Mouse (Mus musculus) intestine, embryonic 15.5 days (tissue): ENCODE data around the gene Ncmap. TPM values are rescaled to one million over a fixed set of nuclear protein-coding genes. Genes with fewer than 3 reads are reported as not detected.
A peak's percentile ranks its signal among the peaks of the same experiment; 100 is the strongest.

ENCODE experiments used
- ATAC-seq: fragments of 200-750 bp; cut with Nextera tagmentation; 2 replicates; pipeline ENCODE4 v1.8.0; 2017; ENCODE audit warnings: moderate TSS enrichment, moderate library complexity
- H3K27ac ChIP-seq: fragments of 300-500 bp; sonication (generic); 2 replicates; pipeline ENCODE4 v1.5.1; 2015; ENCODE audit warnings: mild to moderate bottlenecking, inconsistent platforms
- H3K27me3 ChIP-seq: fragments of 300-500 bp; sonication (generic); replicated peaks from 2 replicates; pipeline ENCODE4 v1.6.1; 2015; ENCODE audit warnings: inconsistent platforms
- H3K36me3 ChIP-seq: fragments of 300-500 bp; sonication (generic); 2 replicates; pipeline ENCODE4 v1.6.1; 2015; ENCODE audit warnings: inconsistent platforms
- H3K4me1 ChIP-seq: fragments of 300-500 bp; sonication (generic); replicated peaks from 2 replicates; pipeline ENCODE4 v1.6.1; 2015; ENCODE audit warnings: inconsistent platforms
- H3K4me2 ChIP-seq: fragments of 300-500 bp; sonication (generic); replicated peaks from 2 replicates; pipeline ENCODE4 v1.6.1; 2015; ENCODE audit warnings: mild to moderate bottlenecking, inconsistent platforms
- H3K4me3 ChIP-seq: fragments of 300-500 bp; sonication (generic); replicated peaks from 2 replicates; pipeline ENCODE4 v1.5.1; 2015; ENCODE audit warnings: inconsistent platforms
- H3K9ac ChIP-seq: fragments of 300-500 bp; sonication (generic); 2 replicates; pipeline ENCODE4 v1.6.1; 2015; ENCODE audit warnings: inconsistent platforms
- H3K9me3 ChIP-seq: fragments of 300-500 bp; sonication (generic); 2 replicates; pipeline ENCODE4 v1.6.1; 2016; ENCODE audit warnings: inconsistent platforms
- WGBS: fragments of 180-500 bp; shearing (Covaris S2); methylation state at CpG from one replicate; pipeline ENCODE4 v1.1.7; 2015; 5-methylcytosine and 5-hydroxymethylcytosine counted together
- polyA plus RNA-seq: library from polyadenylated mRNA; unstranded; fragments of >200 nt; fragmentation: Nextera tagmentation; extraction: Ambion mirVana; gene quantifications from 2 replicates; pipeline ENCODE4 v1.2.1, GENCODE M21; 2015

The Ncmap gene
- 7.4 and 7.7 TPM in 2 replicates for polyA plus RNA-seq

GRCm38 (mm10) chr4:135397991-135398390, at the start of gene Ncmap:
Gene Ncmap (minus strand): TSS chr4:135398227.
- H3K4me2 ChIP-seq, result peak within 1 kb of the TSS; percentile 90
- H3K4me3 ChIP-seq, result peak within 1 kb of the TSS; percentile 46
- peaks cover 13% of the 10 kb centered on the region; the same call in 1 of the 2 replicates for H3K27me3 ChIP-seq
- WGBS, result 1% methylated on average over 29 of the region's 29 CpGs
- H3K4me1 ChIP-seq, result peaks cover 14% of the 10 kb centered on the region
- no peaks in the 10 kb centered on the region for H3K9me3 ChIP-seq
- H3K27ac ChIP-seq, result no peak within 1 kb of the TSS
- peak; percentile 65 for ATAC-seq
- H3K36me3 ChIP-seq, result no peaks in the 10 kb centered on the region
- H3K9ac ChIP-seq, result peak within 1 kb of the TSS; percentile 45

DNA sequence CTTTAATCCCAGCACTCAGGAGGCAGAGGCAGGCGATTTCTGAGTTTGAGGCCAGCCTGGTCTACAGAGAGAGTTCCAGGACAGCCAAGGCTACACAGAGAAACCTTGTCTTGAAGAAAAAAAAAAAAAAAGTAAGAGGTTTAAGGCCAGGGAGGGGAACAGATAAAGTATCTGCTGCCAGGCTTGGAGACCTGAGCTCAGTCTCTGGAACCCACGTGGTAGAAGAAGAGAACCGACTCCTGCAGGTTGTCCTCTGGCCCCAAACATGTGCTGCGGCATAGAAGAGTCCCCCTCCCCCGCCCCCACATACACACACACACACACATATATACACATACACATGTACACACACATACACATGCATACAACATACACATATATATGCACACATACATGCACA, 44.4 kb upstream of the Ncmap start:
- Histone ChIP-seq H3K9me3 (no peaks in the 10 kb centered on the region), H3K27ac (no peak overlapping the region), H3K4me1 (no peaks in the 10 kb centered on the region), H3K4me2 (no peak overlapping the region), H3K9ac (no peak overlapping the region), H3K4me3 (no peak overlapping the region), H3K36me3 (no peaks in the 10 kb centered on the region), H3K27me3 (no peaks in the 10 kb centered on the region)
- 73% methylated on average over 5 of the region's 5 CpGs for WGBS
- no peak for ATAC-seq

DNA sequence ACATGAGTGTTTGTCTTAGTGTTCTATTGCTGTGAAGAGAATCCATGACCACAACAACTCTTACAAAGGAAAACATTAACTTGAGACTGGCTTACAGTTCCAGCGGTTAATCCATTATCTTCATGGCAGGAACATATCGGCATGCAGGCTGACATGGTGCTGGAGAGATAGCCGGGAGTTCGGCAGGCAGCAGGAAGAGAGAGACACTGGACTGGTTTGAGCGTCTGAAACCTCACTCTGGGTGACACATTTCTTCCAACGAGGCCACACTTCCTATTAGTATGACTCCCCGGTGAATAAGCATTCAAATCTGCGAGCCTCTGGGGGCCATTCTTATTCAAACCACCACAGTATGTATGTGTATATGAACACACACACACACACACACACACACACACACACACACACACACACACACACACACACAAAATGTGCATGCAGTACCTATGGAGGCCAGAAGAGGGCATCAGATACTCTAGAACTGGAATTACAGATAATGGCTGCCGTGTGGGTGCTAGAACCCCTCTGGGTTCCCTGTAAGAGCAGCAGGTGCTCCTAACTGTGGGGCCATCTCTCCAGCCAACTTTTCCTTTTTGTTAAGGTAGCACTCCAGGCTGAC, 42.0 kb upstream of the Ncmap start:
- Histone ChIP-seq H3K36me3 (no peaks in the 10 kb centered on the region), H3K4me2 (no peak overlapping the region), H3K27ac (peak overlapping the region; percentile 27; the same call in 1 of the 2 replicates), H3K27me3 (no peaks in the 10 kb centered on the region), H3K9me3 (no peaks in the 10 kb centered on the region), H3K4me1 (no peaks in the 10 kb centered on the region), H3K4me3 (no peak overlapping the region), H3K9ac (no peak overlapping the region)
- 0 out of 2 replicates have a peak, but pooled peaks have one; percentile 19 for ATAC-seq
- 54% methylated on average over 9 of the region's 9 CpGs for WGBS

DNA sequence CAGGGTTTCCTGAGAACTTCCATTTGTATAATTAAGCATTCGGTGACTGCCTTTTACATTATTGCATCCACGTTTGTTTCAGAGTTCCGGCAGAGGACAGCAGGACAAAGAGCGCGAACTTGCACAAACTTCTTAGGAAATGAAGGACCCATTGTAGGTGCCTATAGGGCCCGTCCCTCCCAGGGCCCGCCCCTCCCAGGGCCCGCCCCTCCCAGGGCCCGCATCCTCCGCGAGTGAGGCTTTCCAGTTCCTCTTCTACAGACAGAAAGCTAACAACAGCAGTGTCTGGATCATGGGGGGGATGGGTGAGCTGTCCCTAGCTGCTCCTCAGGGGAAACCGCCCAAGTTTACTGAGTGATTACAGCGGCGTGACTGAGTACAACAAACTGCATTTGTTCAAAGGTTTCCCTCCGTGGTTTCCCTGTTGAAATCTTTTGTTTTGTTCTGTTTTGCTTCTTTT, 41.2 kb upstream of the Ncmap start:
- 0 out of 2 replicates have a peak overlapping the region, but pooled peaks have one; percentile 5 for H3K4me3 ChIP-seq
- no peaks in the 10 kb centered on the region for H3K27me3 ChIP-seq
- ATAC-seq, result peak; percentile 93
- H3K27ac ChIP-seq, result peak overlapping the region; percentile 13
- H3K9ac ChIP-seq, result peak overlapping the region; percentile 11; the same call in 1 of the 2 replicates
- H3K36me3 ChIP-seq, result no peaks in the 10 kb centered on the region
- H3K4me2 ChIP-seq, result peak overlapping the region; percentile 49
- H3K4me1 ChIP-seq, result peaks cover 5% of the 10 kb centered on the region; the same call in 1 of the 2 replicates
- H3K9me3 ChIP-seq, result no peaks in the 10 kb centered on the region
- WGBS, result 1% methylated on average over 15 of the region's 15 CpGs

DNA sequence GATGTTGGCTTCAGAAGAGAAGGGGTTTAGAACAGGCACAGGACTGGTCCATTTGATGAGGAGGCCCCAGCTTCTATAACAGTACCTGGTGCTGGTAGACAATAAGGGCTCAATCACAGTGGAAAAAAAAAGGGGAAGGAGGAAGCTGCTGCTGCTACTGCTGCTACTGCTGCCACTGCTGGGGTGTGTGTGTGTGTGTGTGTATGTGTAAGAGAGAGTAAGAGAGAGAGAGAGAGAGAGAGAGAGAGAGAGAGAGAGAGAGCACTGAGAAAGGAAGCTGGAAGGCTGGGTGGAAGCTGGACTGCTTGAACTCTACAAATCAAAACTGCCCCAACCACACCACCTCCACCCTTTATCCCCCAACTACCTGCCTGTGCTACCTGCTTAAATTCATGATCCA, 39.9 kb upstream of the Ncmap start:
- no peak overlapping the region for H3K4me2 ChIP-seq
- no peak overlapping the region for H3K4me3 ChIP-seq
- no peaks in the 10 kb centered on the region for H3K36me3 ChIP-seq
- H3K9me3 ChIP-seq, result no peaks in the 10 kb centered on the region
- peaks cover 9% of the 10 kb centered on the region for H3K4me1 ChIP-seq
- ATAC-seq, result no peak
- no peak overlapping the region for H3K9ac ChIP-seq
- no peaks in the 10 kb centered on the region for H3K27me3 ChIP-seq
- H3K27ac ChIP-seq, result no peak overlapping the region

- no peak for ATAC-seq
- Histone ChIP-seq H3K4me2 (no peak overlapping the region), H3K4me1 (peaks cover 15% of the 10 kb centered on the region), H3K9me3 (no peaks in the 10 kb centered on the region), H3K36me3 (no peaks in the 10 kb centered on the region), H3K27me3 (no peaks in the 10 kb centered on the region), H3K9ac (no peak overlapping the region), H3K4me3 (no peak overlapping the region), H3K27ac (no peak overlapping the region)
- WGBS, result 54% methylated on average over 13 of the region's 13 CpGs
These were observed 38.3 kb upstream of the Ncmap start for GRCm38 (mm10) chr4:135436291-135436690.

DNA sequence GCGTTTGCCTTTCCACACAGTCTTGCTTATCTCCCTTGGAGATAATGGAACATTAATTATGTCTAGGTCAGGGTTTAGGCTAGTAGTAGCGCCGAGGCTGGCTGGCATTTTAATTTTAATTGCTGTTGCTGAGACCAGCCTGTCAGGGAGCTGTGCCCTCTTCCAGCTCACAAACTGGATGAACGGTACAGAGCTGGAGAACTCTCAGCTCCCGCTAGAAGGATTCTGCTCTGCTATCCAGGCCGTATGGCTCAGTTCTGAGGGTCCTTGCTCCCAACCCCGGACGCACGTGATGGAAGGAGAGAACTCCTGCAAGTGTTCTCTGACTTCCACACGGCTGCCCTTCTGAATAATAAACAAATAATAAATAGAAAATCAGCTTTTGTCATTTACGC, 36.4 kb upstream of the Ncmap start:
- Histone ChIP-seq H3K4me3 (peak overlapping the region; percentile 79), H3K4me2 (peak overlapping the region; percentile 95), H3K27me3 (no peaks in the 10 kb centered on the region), H3K27ac (peak overlapping the region; percentile 77), H3K4me1 (peaks cover 15% of the 10 kb centered on the region), H3K36me3 (no peaks in the 10 kb centered on the region), H3K9ac (peak overlapping the region; percentile 63), H3K9me3 (no peaks in the 10 kb centered on the region)
- ATAC-seq, result peak; percentile 1; the same call in 1 of the 2 replicates
- WGBS, result 13% methylated on average over 11 of the region's 11 CpGs

DNA sequence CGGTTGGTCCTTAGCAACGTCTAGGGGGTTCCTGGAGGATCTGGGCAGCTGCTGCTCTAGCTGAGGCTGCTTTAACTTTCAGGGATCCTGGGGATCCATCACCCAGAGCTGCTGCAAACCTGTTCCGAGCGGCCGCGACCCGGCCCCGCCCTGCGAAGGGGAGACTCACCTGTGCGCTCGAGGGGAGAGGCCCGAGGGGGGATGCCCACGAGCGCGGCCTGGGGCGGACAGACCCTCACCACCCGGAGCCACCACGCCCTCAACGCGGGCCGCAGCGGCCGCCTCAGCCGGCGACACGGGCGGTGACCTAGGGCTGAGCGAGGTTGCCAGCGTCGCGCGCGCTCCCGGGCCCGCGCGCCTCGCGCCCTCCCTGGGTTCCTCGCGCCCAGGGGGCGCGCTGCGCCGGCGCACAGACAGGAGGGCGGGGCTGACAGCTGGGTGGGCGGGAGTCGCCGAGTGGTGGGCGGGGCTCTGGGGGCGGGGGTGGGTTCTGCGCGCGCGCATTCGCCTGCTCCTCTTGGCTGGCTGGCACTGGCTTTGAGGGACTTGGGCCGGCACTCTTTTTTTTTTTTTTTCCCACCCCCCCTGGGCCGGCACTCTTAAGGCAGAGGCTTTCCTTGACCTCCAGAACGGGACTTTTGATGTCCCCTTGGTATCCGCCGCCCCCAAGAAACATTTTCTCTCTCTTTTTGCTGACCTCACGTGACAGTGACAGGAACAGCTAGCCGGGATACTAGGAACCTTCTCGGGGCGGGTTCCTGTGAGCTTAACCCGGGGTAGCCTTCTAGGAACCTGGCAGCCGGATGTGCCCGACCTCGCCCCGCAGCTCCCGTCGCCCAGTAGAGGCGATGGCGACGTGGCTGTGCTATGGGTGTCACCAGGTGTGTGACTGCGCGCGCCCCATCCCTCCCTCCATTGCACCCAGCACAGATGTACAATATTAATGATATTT, 35.7 kb upstream of the Ncmap start, which contains the start of gene Rcan3:
Gene Rcan3 (minus strand): TSS at position 411 of the 952 bp plus-strand sequence.
- H3K27ac ChIP-seq, result peak within 1 kb of the TSS; percentile 77
- WGBS, result 1% methylated on average over 77 of the region's 79 CpGs
- H3K4me3 ChIP-seq, result peak within 1 kb of the TSS; percentile 79
- peaks cover 15% of the 10 kb centered on the region for H3K4me1 ChIP-seq
- no peaks in the 10 kb centered on the region for H3K9me3 ChIP-seq
- ATAC-seq, result peak; percentile 87
- H3K4me2 ChIP-seq, result peak within 1 kb of the TSS; percentile 95
- H3K9ac ChIP-seq, result peak within 1 kb of the TSS; percentile 85
- no peaks in the 10 kb centered on the region for H3K36me3 ChIP-seq
- H3K27me3 ChIP-seq, result no peaks in the 10 kb centered on the region

GRCm38 (mm10) chr4:135433086-135433442, 35.0 kb upstream of the Ncmap start:
- Histone ChIP-seq H3K27me3 (no peaks in the 10 kb centered on the region), H3K36me3 (no peaks in the 10 kb centered on the region), H3K4me2 (peak overlapping the region; percentile 95), H3K4me3 (peak overlapping the region; percentile 79), H3K9ac (peak overlapping the region; percentile 85), H3K4me1 (peaks cover 15% of the 10 kb centered on the region), H3K27ac (peak overlapping the region; percentile 57), H3K9me3 (no peaks in the 10 kb centered on the region)
- WGBS, result 9% methylated on average over 10 of the region's 10 CpGs
- 0 out of 2 replicates have a peak, but pooled peaks have one; percentile 1 for ATAC-seq

DNA sequence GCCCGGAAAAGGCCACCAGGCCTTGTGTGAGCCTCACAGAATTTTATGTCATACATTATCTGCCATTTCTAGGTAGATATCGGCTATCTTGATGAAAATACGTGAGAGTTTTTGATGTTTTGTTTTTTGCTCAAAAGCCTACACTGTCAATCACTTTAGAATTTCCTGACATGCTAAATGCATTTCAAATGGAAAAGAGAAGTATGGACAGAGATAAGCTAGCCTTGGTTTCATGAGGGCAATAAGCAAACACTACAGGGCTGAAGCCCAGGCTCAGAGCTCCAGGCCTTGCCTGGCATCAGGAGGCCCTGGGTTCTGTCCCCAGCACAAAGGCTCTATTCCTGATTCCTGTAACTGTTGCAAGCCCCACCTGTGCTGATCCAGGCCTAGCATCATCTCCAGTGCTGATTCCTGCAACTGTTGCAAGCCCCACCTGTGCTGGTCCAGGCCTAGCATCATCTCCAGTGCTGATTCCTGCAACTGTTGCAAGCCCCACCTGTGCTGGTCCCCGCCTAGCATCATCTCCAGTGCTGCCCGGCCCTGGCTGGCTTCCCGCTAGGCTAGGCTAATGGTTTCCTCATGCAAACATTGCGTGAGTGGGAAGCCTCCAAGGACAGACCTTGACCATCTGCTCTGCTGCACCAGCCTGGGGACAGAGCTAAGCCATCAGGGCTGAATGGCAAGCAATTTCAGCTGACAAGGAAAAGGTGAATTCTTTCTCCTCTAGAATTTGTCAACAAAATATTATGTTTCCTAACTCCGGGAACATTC, 32.1 kb upstream of the Ncmap start:
- no peak overlapping the region for H3K9ac ChIP-seq
- H3K4me3 ChIP-seq, result no peak overlapping the region
- no peaks in the 10 kb centered on the region for H3K36me3 ChIP-seq
- H3K9me3 ChIP-seq, result no peaks in the 10 kb centered on the region
- no peaks in the 10 kb centered on the region for H3K27me3 ChIP-seq
- no peak overlapping the region for H3K27ac ChIP-seq
- WGBS, result 76% methylated on average over 8 of the region's 8 CpGs
- no peak for ATAC-seq
- H3K4me1 ChIP-seq, result peaks cover 15% of the 10 kb centered on the region
- H3K4me2 ChIP-seq, result no peak overlapping the region

GRCm38 (mm10) chr4:135429383-135429782, 31.4 kb upstream of the Ncmap start:
- no peaks in the 10 kb centered on the region for H3K9me3 ChIP-seq
- H3K9ac ChIP-seq, result no peak overlapping the region
- H3K27me3 ChIP-seq, result no peaks in the 10 kb centered on the region
- no peaks in the 10 kb centered on the region for H3K36me3 ChIP-seq
- 80% methylated on average over 4 of the region's 4 CpGs for WGBS
- no peak overlapping the region for H3K4me2 ChIP-seq
- peaks cover 11% of the 10 kb centered on the region for H3K4me1 ChIP-seq
- no peak overlapping the region for H3K4me3 ChIP-seq
- ATAC-seq, result no peak
- H3K27ac ChIP-seq, result no peak overlapping the region

GRCm38 (mm10) chr4:135426587-135426986, 28.6 kb upstream of the Ncmap start:
- no peaks in the 10 kb centered on the region for H3K9me3 ChIP-seq
- H3K4me2 ChIP-seq, result no peak overlapping the region
- H3K27ac ChIP-seq, result no peak overlapping the region
- H3K9ac ChIP-seq, result no peak overlapping the region
- H3K36me3 ChIP-seq, result no peaks in the 10 kb centered on the region
- H3K27me3 ChIP-seq, result no peaks in the 10 kb centered on the region
- ATAC-seq, result no peak
- no peaks in the 10 kb centered on the region for H3K4me1 ChIP-seq
- no peak overlapping the region for H3K4me3 ChIP-seq
- WGBS, result 94% methylated on average over 7 of the region's 7 CpGs
